Mouse (Mus musculus): ENCODE results near the gene Foxp1.

DNA sequence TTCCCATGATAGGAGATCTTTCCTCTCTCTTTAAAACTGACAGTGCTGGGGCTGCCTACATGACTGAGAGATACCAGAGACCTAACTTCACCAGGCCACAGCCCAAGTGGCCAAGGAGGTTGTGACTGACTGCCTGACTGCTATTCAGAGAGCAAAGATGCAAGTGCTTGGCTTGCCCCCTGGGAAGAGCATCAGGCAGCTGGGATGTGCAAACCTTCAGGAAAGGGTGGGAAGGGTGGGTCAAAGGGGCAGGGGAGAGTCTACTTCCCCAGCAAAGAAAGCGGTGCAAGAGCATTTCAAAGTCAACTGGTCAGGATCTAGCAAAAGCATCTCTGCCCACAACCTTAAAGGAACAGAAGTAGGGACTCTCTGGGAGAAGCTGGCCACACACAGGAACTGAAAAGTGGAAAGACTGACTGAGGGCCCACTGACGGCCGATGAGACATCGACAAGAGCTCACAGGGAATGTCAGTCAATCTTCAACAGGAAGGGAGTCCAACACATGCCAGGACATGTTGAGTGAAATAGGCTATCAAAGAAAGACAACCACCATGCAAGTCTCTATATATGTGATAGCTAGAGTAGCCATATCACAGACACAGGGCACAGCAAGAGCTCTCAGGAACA is 138.6 kb downstream of the Foxp1 start:
- TF ChIP-seq CTCF (IDR thresholded peaks at IDR 0.05; ENCODE audit: control insufficient read depth, insufficient read depth, low read length) (no peak), POLR2A (IDR thresholded peaks at IDR 0.05; ENCODE audit: borderline replicate concordance, control insufficient read depth, low read depth, low read length) (no peak)

Measured in bone marrow, adult 2 months (tissue).